Mouse (Mus musculus) stomach, postnatal 0 days (tissue): ENCODE measurements around the gene Ccdc39.

Experiments used
- CTCF ChIP-seq: IDR thresholded peaks from 2 replicates; pipeline ENCODE4 v1.5.1; 2016; ENCODE audit warnings: antibody characterized with exemption, low read depth, mild to moderate bottlenecking, moderate library complexity
- EP300 ChIP-seq: optimal IDR thresholded peaks from 2 replicates; pipeline ENCODE3; 2016; ENCODE audit warnings: antibody characterized with exemption

- TF ChIP-seq CTCF: no peak
- TF ChIP-seq EP300: no peak
These were observed 20.0 kb upstream of the Ccdc39 start for GRCm38 (mm10) chr3:33864000-33864540.
